Mouse (Mus musculus): ENCODE measurements around the gene Ing3. TPM values are rescaled to one million over a fixed set of nuclear protein-coding genes. Genes with fewer than 3 reads are reported as not detected.

Gene Ing3
- polyA plus RNA-seq, 1 experiment from 2014 or later = 51.7 TPM

GRCm38 (mm10) chr6:21955468-21955867 is 6.1 kb downstream of the Ing3 start:
- Histone ChIP-seq H3K4me1 (ENCODE audit: control insufficient read depth, insufficient read depth, low read length) (no peaks in the 10 kb centered on the region), H3K27ac (replicated peaks; ENCODE audit: low read depth, low read length) (no peak overlapping the region), H3K9ac (replicated peaks; ENCODE audit: low read length) (no peak overlapping the region), H3K9me3 (replicated peaks; ENCODE audit: control insufficient read depth, low read length) (no peaks in the 10 kb centered on the region), H3K36me3 (replicated peaks; ENCODE audit: control insufficient read depth, insufficient read depth, low read depth, low read length) (no peaks in the 10 kb centered on the region; the same call in 1 of the 2 replicates), H3K4me3 (ENCODE audit: low read depth, low read length) (no peak overlapping the region), H3K27me3 (ENCODE audit: control insufficient read depth, insufficient read depth, low read length) (no peaks in the 10 kb centered on the region), H3K4me2 (ENCODE audit: low read depth, low read length) (no peak overlapping the region)
- DNase-seq (ENCODE audit: low spot score) = no peak
- ATAC-seq (replicated peaks; ENCODE audit: insufficient number of reproducible peaks, low FRiP score, low TSS enrichment, low read depth) = no peak
- WGBS = 87% methylated on average over 4 of the region's 4 CpGs

- H3K9ac ChIP-seq (replicated peaks; ENCODE audit: low read length) = no peak overlapping the region
- H3K27me3 ChIP-seq (ENCODE audit: control insufficient read depth, insufficient read depth, low read length) = no peaks in the 10 kb centered on the region
- no peak for DNase-seq (ENCODE audit: low spot score)
- WGBS = 81% methylated on average over 4 of the region's 4 CpGs
- no peak overlapping the region for H3K27ac ChIP-seq (replicated peaks; ENCODE audit: low read depth, low read length)
- no peaks in the 10 kb centered on the region for H3K9me3 ChIP-seq (replicated peaks; ENCODE audit: control insufficient read depth, low read length)
- no peak overlapping the region for H3K4me3 ChIP-seq (ENCODE audit: low read depth, low read length)
- no peak overlapping the region for H3K4me2 ChIP-seq (ENCODE audit: low read depth, low read length)
- ATAC-seq (replicated peaks; ENCODE audit: insufficient number of reproducible peaks, low FRiP score, low TSS enrichment, low read depth) = no peak
- no peaks in the 10 kb centered on the region for H3K4me1 ChIP-seq (ENCODE audit: control insufficient read depth, insufficient read depth, low read length)
- H3K36me3 ChIP-seq (replicated peaks; ENCODE audit: control insufficient read depth, insufficient read depth, low read depth, low read length) = no peaks in the 10 kb centered on the region; the same call in 1 of the 2 replicates
Observed at GRCm38 (mm10) chr6:21958922-21959321, 9.6 kb downstream of the Ing3 start.

GRCm38 (mm10) chr6:21959909-21960308 is 10.5 kb downstream of the Ing3 start:
- no peak overlapping the region for H3K4me3 ChIP-seq (ENCODE audit: low read depth, low read length)
- H3K4me2 ChIP-seq (ENCODE audit: low read depth, low read length) = no peak overlapping the region
- WGBS = 90% methylated on average over 5 of the region's 5 CpGs
- no peak overlapping the region for H3K27ac ChIP-seq (replicated peaks; ENCODE audit: low read depth, low read length)
- no peaks in the 10 kb centered on the region for H3K27me3 ChIP-seq (ENCODE audit: control insufficient read depth, insufficient read depth, low read length)
- no peaks in the 10 kb centered on the region; the same call in 1 of the 2 replicates for H3K36me3 ChIP-seq (replicated peaks; ENCODE audit: control insufficient read depth, insufficient read depth, low read depth, low read length)
- no peaks in the 10 kb centered on the region for H3K4me1 ChIP-seq (ENCODE audit: control insufficient read depth, insufficient read depth, low read length)
- DNase-seq (ENCODE audit: low spot score) (no peak), ATAC-seq (replicated peaks; ENCODE audit: insufficient number of reproducible peaks, low FRiP score, low TSS enrichment, low read depth) (no peak)
- no peaks in the 10 kb centered on the region for H3K9me3 ChIP-seq (replicated peaks; ENCODE audit: control insufficient read depth, low read length)
- H3K9ac ChIP-seq (replicated peaks; ENCODE audit: low read length) = no peak overlapping the region

GRCm38 (mm10) chr6:21977532-21977931 is 28.2 kb downstream of the Ing3 start:
- H3K9ac ChIP-seq (replicated peaks; ENCODE audit: low read length) = no peak overlapping the region
- H3K36me3 ChIP-seq (replicated peaks; ENCODE audit: control insufficient read depth, insufficient read depth, low read depth, low read length) = peaks cover 4% of the 10 kb centered on the region
- no peaks in the 10 kb centered on the region for H3K4me1 ChIP-seq (ENCODE audit: control insufficient read depth, insufficient read depth, low read length)
- H3K9me3 ChIP-seq (replicated peaks; ENCODE audit: control insufficient read depth, low read length) = no peaks in the 10 kb centered on the region
- H3K4me3 ChIP-seq (ENCODE audit: low read depth, low read length) = no peak overlapping the region
- H3K4me2 ChIP-seq (ENCODE audit: low read depth, low read length) = no peak overlapping the region
- WGBS = 91% methylated on average over 2 of the region's 2 CpGs
- DNase-seq (ENCODE audit: low spot score) = no peak
- no peak for ATAC-seq (replicated peaks; ENCODE audit: insufficient number of reproducible peaks, low FRiP score, low TSS enrichment, low read depth)
- H3K27ac ChIP-seq (replicated peaks; ENCODE audit: low read depth, low read length) = no peak overlapping the region
- no peaks in the 10 kb centered on the region for H3K27me3 ChIP-seq (ENCODE audit: control insufficient read depth, insufficient read depth, low read length)

- Histone ChIP-seq H3K4me1 (ENCODE audit: control insufficient read depth, insufficient read depth, low read length) (no peaks in the 10 kb centered on the region), H3K27ac (replicated peaks; ENCODE audit: low read depth, low read length) (no peak overlapping the region), H3K9me3 (replicated peaks; ENCODE audit: control insufficient read depth, low read length) (no peaks in the 10 kb centered on the region), H3K36me3 (replicated peaks; ENCODE audit: control insufficient read depth, insufficient read depth, low read depth, low read length) (no peaks in the 10 kb centered on the region), H3K27me3 (ENCODE audit: control insufficient read depth, insufficient read depth, low read length) (no peaks in the 10 kb centered on the region), H3K4me2 (ENCODE audit: low read depth, low read length) (no peak overlapping the region), H3K9ac (replicated peaks; ENCODE audit: low read length) (no peak overlapping the region), H3K4me3 (ENCODE audit: low read depth, low read length) (no peak overlapping the region)
- DNase-seq (ENCODE audit: low spot score) (no peak), ATAC-seq (replicated peaks; ENCODE audit: insufficient number of reproducible peaks, low FRiP score, low TSS enrichment, low read depth) (no peak)
- WGBS = 74% methylated on average over 1 of the region's 1 CpGs
Observed at GRCm38 (mm10) chr6:21981114-21981513, 31.7 kb downstream of the Ing3 start.

GRCm38 (mm10) chr6:21984990-21985731 is 35.8 kb downstream of the Ing3 start:
- Histone ChIP-seq H3K27me3 (ENCODE audit: control insufficient read depth, insufficient read depth, low read length) (no peaks in the 10 kb centered on the region), H3K4me1 (ENCODE audit: control insufficient read depth, insufficient read depth, low read length) (no peaks in the 10 kb centered on the region), H3K36me3 (replicated peaks; ENCODE audit: control insufficient read depth, insufficient read depth, low read depth, low read length) (no peaks in the 10 kb centered on the region), H3K4me2 (ENCODE audit: low read depth, low read length) (peak overlapping the region; percentile 77), H3K4me3 (ENCODE audit: low read depth, low read length) (peak overlapping the region; percentile 42), H3K27ac (replicated peaks; ENCODE audit: low read depth, low read length) (peak overlapping the region; percentile 60; the same call in 1 of the 2 replicates), H3K9me3 (replicated peaks; ENCODE audit: control insufficient read depth, low read length) (no peaks in the 10 kb centered on the region), H3K9ac (replicated peaks; ENCODE audit: low read length) (peak overlapping the region; percentile 82)
- ATAC-seq (replicated peaks; ENCODE audit: insufficient number of reproducible peaks, low FRiP score, low TSS enrichment, low read depth) (peak; percentile 54), DNase-seq (ENCODE audit: low spot score) (peak; percentile 96)
- 5% methylated on average over 16 of the region's 16 CpGs for WGBS

GRCm38 (mm10) chr6:21985732-21986540 is 36.6 kb downstream of the Ing3 start, which contains the start of gene Cped1:
Gene Cped1 (plus strand): TSS chr6:21985916.
- H3K36me3 ChIP-seq (replicated peaks; ENCODE audit: control insufficient read depth, insufficient read depth, low read depth, low read length) = no peaks in the 10 kb centered on the region
- H3K27ac ChIP-seq (replicated peaks; ENCODE audit: low read depth, low read length) = peak within 1 kb of the TSS; percentile 60
- no peaks in the 10 kb centered on the region for H3K4me1 ChIP-seq (ENCODE audit: control insufficient read depth, insufficient read depth, low read length)
- H3K9me3 ChIP-seq (replicated peaks; ENCODE audit: control insufficient read depth, low read length) = no peaks in the 10 kb centered on the region
- DNase-seq (ENCODE audit: low spot score) (peak; percentile 70), ATAC-seq (replicated peaks; ENCODE audit: insufficient number of reproducible peaks, low FRiP score, low TSS enrichment, low read depth) (peak; percentile 58; the same call in 1 of the 2 replicates)
- peak within 1 kb of the TSS; percentile 82 for H3K9ac ChIP-seq (replicated peaks; ENCODE audit: low read length)
- under 1% methylated on average over 38 of the region's 38 CpGs for WGBS
- H3K4me3 ChIP-seq (ENCODE audit: low read depth, low read length) = peak within 1 kb of the TSS; percentile 42
- H3K4me2 ChIP-seq (ENCODE audit: low read depth, low read length) = peak within 1 kb of the TSS; percentile 77
- H3K27me3 ChIP-seq (ENCODE audit: control insufficient read depth, insufficient read depth, low read length) = no peaks in the 10 kb centered on the region

Measured in embryonic facial prominence, embryonic 11.5 days (tissue).